Mouse (Mus musculus) heart, embryonic 11.5 days (tissue): ENCODE data around the gene Rsl1d1. TPM values are rescaled to one million over a fixed set of nuclear protein-coding genes. Genes with fewer than 3 reads are reported as not detected.
"Not testable (repeated sequence)": the region's sequence is repeated elsewhere in the genome, so short reads cannot be mapped to it uniquely, and the experiment has no call there.

Experiments
- ATAC-seq: fragments of 200-750 bp; cut with Nextera tagmentation; replicated peaks from 2 replicates; pipeline ENCODE4 v1.8.0; 2017; ENCODE audit warnings: moderate library complexity; ENCODE audit not compliant: insufficient number of reproducible peaks, low FRiP score, low TSS enrichment
- H3K27ac ChIP-seq: fragments of 300-500 bp; sonication (generic); 2 replicates; pipeline ENCODE4 v1.5.1; 2014; ENCODE audit warnings: mild to moderate bottlenecking, low read depth, low read length
- H3K27me3 ChIP-seq: fragments of 300-500 bp; sonication (generic); 2 replicates; pipeline ENCODE4 v1.6.1; 2014; ENCODE audit warnings: mild to moderate bottlenecking, low read length, mixed read lengths; ENCODE audit not compliant: control insufficient read depth, insufficient read depth
- H3K36me3 ChIP-seq: fragments of 300-500 bp; sonication (generic); 2 replicates; pipeline ENCODE4 v1.6.1; 2014; ENCODE audit warnings: mild to moderate bottlenecking, low read length, moderate library complexity, mixed read lengths; ENCODE audit not compliant: control insufficient read depth, insufficient read depth
- H3K4me1 ChIP-seq: fragments of 300-500 bp; sonication (generic); 2 replicates; pipeline ENCODE4 v1.6.1; 2014; ENCODE audit warnings: low read length; ENCODE audit not compliant: control insufficient read depth, insufficient read depth
- H3K4me2 ChIP-seq: fragments of 300-500 bp; sonication (generic); 2 replicates; pipeline ENCODE4 v1.6.1; 2014; ENCODE audit warnings: mild to moderate bottlenecking, moderate library complexity
- H3K4me3 ChIP-seq: fragments of 300-500 bp; sonication (generic); 2 replicates; pipeline ENCODE4 v1.5.1; 2014; ENCODE audit warnings: low read depth, low read length
- H3K9ac ChIP-seq: fragments of 300-500 bp; sonication (generic); 2 replicates; pipeline ENCODE4 v1.6.1; 2014; ENCODE audit warnings: mild to moderate bottlenecking, low read depth, low read length, moderate library complexity
- H3K9me3 ChIP-seq: fragments of 300-500 bp; sonication (generic); replicated peaks from 2 replicates; pipeline ENCODE4 v1.6.1; 2016; ENCODE audit warnings: low read length; ENCODE audit not compliant: control insufficient read depth
- WGBS: fragments of 180-500 bp; shearing (Covaris S2); extraction: QIAGEN DNeasy Blood & Tissue Kit; methylation state at CpG from one replicate; pipeline ENCODE4 v1.1.7; 2014; ENCODE audit not compliant: insufficient replicate concordance; 5-methylcytosine and 5-hydroxymethylcytosine counted together
- polyA plus RNA-seq: library from polyadenylated mRNA; unstranded; fragments of >200 nt; fragmentation: Nextera tagmentation; extraction: Ambion mirVana; gene quantifications from 2 replicates; pipeline ENCODE4 v1.2.1, GENCODE M21; 2014

The Rsl1d1 gene
- polyA plus RNA-seq, 1 experiment from 2014 or later: 161 TPM

DNA sequence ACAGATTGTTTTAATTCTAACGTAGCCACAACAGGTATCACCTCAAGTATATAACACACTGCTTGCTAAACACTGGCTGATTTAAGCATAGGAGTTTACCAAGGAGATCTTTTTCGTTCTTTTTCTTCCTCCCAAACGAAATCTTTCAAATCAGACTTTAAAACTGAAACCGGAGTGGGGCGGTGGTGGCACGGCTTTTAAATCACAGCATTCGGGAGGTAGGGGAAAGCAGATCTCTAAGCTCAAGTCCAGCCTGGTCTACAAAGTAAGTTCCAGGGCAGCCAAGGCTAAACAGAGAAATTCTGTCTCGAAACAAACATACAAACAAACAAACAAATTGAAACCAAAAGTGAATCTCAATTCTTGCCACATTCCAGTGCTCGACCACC lies 28.0 kb downstream of the Rsl1d1 start:
- H3K4me1 ChIP-seq: peaks cover 3% of the 10 kb centered on the region; the same call in 1 of the 2 replicates
- no peak for ATAC-seq
- peak overlapping the region; percentile 70 for H3K4me3 ChIP-seq
- 0 out of 2 replicates have a peak, but pooled peaks cover 4% of the 10 kb centered on the region for H3K9me3 ChIP-seq
- 12% methylated on average over 9 of the region's 9 CpGs for WGBS
- H3K4me2 ChIP-seq: peak overlapping the region; percentile 89
- peak overlapping the region; percentile 81 for H3K27ac ChIP-seq
- no peaks in the 10 kb centered on the region for H3K36me3 ChIP-seq
- peak overlapping the region; percentile 82 for H3K9ac ChIP-seq
- H3K27me3 ChIP-seq: no peaks in the 10 kb centered on the region

DNA sequence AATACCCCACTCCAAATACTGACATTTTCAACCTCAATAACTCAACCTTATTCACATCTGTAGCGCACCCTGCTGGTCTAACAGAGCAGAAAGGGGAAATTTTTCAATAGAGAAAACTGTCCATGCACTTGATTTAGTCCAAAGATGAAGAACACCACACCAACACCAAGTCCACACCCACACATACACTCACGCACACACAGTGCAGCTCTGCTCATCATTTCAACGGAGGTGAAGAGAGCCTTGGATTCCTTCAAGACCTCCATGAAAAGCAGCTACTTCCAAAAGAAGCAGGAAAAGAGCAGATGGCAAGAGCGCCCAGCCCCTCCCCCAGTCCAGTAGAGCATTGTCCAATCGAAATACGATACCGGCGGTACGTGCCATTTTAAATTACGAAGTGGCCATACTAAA lies 28.5 kb downstream of the Rsl1d1 start:
- WGBS: 11% methylated on average over 10 of the region's 10 CpGs
- Histone ChIP-seq H3K4me1 (peaks cover 3% of the 10 kb centered on the region; the same call in 1 of the 2 replicates), H3K36me3 (no peaks in the 10 kb centered on the region), H3K27ac (no peak overlapping the region), H3K4me2 (peak overlapping the region; percentile 89), H3K9ac (peak overlapping the region; percentile 82), H3K4me3 (peak overlapping the region; percentile 70), H3K27me3 (no peaks in the 10 kb centered on the region), H3K9me3 (0 out of 2 replicates have a peak, but pooled peaks cover 4% of the 10 kb centered on the region)
- no peak for ATAC-seq

DNA sequence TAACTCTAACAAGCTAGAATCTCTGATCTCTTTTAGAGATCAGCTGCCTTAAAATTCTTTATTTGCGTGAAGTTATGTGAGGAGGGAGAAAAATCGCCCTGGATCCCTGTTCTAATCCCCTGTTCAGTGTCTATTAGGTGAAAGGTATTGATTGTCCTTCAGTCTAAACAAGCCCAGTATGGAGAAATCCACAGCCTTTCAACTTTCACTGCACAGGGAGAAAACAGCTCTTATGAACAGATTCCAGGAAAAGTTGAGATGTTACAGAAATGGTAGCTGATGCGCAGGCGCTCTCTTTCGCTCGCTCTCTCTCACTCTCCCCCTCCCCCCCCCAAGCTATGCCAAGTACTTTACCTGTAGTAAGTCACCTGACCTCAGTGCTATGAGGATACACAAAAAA lies 31.5 kb downstream of the Rsl1d1 start:
- Histone ChIP-seq H3K4me3 (no peak overlapping the region), H3K4me2 (no peak overlapping the region), H3K9ac (no peak overlapping the region), H3K27ac (no peak overlapping the region), H3K4me1 (peaks cover 6% of the 10 kb centered on the region), H3K9me3 (no peaks in the 10 kb centered on the region), H3K36me3 (no peaks in the 10 kb centered on the region), H3K27me3 (no peaks in the 10 kb centered on the region)
- 85% methylated on average over 6 of the region's 6 CpGs for WGBS
- ATAC-seq: no peak

DNA sequence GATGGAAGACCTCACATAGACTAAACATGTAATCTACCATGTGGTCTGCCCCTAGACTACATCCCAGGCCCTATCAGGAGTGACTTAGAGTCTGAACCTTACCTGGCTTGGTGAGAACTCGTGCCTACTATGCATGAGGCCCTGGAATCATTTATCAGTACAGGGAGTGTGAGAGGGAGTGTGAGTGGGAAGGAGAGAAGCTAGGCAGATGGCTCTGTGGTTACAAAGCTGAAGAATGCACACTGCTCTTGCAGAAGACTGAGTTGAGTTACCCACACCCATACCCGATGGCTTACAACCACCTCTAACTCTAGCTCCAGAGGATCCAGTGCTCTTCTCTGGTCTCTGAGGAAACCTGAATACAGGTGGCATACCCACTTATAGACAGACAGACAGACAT lies 36.7 kb downstream of the Rsl1d1 start:
- Histone ChIP-seq H3K27ac (no peak overlapping the region), H3K9me3 (no peaks in the 10 kb centered on the region), H3K4me3 (no peak overlapping the region), H3K27me3 (no peaks in the 10 kb centered on the region), H3K9ac (no peak overlapping the region), H3K4me2 (no peak overlapping the region), H3K36me3 (peaks cover 9% of the 10 kb centered on the region), H3K4me1 (peaks cover 2% of the 10 kb centered on the region; the same call in 1 of the 2 replicates)
- ATAC-seq: no peak
- WGBS: 81% methylated on average over 2 of the region's 2 CpGs

DNA sequence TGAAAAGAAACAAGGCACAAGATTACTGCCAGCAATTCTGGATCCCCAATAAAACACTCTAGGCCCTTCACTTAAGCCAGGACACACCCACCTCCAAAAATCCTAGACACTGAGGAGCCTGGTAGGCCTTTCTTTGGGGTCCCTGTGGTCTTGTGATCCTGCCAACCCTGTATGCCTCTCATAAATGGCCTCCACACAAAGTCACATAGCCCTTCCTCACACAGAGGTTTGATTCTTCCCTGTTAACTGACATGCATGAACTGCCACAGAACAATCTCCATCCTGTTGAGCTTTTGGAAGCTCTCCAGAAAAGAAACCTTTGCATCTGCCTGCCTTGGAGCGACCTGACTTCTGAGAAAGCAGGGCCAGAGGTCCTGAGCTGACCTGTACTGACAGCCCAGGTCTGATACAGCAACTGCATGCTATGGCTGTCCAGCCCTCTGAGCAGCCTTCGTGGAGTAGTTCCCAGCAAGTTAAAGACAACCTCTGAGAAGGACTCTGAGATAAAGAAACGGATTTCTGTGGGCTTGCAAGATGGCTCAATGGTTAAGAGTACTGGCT lies 38.4 kb downstream of the Rsl1d1 start:
- no peak overlapping the region for H3K4me3 ChIP-seq
- no peak for ATAC-seq
- no peak overlapping the region for H3K4me2 ChIP-seq
- H3K4me1 ChIP-seq: peaks cover 2% of the 10 kb centered on the region; the same call in 1 of the 2 replicates
- H3K36me3 ChIP-seq: peaks cover 9% of the 10 kb centered on the region
- 61% methylated on average over 3 of the region's 3 CpGs for WGBS
- 0 out of 2 replicates have a peak overlapping the region, but pooled peaks have one; percentile 15 for H3K27ac ChIP-seq
- H3K9me3 ChIP-seq: no peaks in the 10 kb centered on the region
- no peaks in the 10 kb centered on the region for H3K27me3 ChIP-seq
- no peak overlapping the region for H3K9ac ChIP-seq

DNA sequence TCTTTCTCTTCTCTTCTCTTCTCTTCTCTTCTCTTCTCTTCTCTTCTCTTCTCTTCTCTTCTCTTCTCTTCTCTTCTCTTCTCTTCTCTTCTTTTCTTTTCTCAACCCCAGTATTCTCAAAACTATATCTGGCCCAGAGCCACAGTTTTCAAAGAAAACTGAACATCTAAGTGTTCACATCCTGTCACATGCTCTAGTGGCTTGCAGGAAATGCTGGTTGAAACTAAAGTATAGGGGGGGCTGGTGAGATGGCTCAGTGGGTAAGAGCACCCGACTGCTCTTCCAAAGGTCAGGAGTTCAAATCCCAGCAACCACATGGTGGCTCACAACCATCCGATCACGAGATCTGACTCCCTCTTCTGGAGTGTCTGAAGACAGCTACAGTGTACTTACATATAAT lies 45.4 kb downstream of the Rsl1d1 start:
- H3K36me3 ChIP-seq: peaks cover 29% of the 10 kb centered on the region

DNA sequence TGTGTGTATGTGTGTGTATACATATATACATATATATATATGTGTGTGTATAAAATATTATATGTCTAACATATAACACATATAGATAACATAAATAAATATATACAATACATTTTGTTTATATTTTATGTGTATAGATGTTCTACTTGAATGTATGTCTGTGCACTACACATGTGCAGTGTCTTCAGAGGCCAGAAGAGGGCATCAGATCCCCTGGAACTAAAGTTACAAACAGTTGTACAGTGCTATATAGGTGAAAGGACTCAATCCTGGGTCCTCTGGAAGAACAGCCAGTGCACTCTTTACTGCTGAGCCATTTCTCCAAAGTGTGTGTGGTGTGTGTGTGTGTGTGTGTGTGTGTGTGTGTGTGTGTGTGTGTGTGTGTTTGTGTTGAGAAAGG lies 48.6 kb downstream of the Rsl1d1 start:
- no peak overlapping the region for H3K4me3 ChIP-seq
- H3K4me1 ChIP-seq: no peaks in the 10 kb centered on the region
- no peak overlapping the region for H3K4me2 ChIP-seq
- no peak for ATAC-seq
- H3K27me3 ChIP-seq: no peaks in the 10 kb centered on the region
- no peaks in the 10 kb centered on the region for H3K9me3 ChIP-seq
- H3K9ac ChIP-seq: no peak overlapping the region
- no peak overlapping the region for H3K27ac ChIP-seq
- H3K36me3 ChIP-seq: peaks cover 28% of the 10 kb centered on the region

More for the DNA sequence above, 45.4 kb downstream of the Rsl1d1 start:
- H3K4me1 ChIP-seq, H3K4me3 ChIP-seq, H3K4me2 ChIP-seq, H3K9ac ChIP-seq, H3K9me3 ChIP-seq, H3K27ac ChIP-seq, ATAC-seq, H3K27me3 ChIP-seq: not testable (repeated sequence)
- WGBS: 55% methylated on average over 1 of the region's 3 CpGs

DNA sequence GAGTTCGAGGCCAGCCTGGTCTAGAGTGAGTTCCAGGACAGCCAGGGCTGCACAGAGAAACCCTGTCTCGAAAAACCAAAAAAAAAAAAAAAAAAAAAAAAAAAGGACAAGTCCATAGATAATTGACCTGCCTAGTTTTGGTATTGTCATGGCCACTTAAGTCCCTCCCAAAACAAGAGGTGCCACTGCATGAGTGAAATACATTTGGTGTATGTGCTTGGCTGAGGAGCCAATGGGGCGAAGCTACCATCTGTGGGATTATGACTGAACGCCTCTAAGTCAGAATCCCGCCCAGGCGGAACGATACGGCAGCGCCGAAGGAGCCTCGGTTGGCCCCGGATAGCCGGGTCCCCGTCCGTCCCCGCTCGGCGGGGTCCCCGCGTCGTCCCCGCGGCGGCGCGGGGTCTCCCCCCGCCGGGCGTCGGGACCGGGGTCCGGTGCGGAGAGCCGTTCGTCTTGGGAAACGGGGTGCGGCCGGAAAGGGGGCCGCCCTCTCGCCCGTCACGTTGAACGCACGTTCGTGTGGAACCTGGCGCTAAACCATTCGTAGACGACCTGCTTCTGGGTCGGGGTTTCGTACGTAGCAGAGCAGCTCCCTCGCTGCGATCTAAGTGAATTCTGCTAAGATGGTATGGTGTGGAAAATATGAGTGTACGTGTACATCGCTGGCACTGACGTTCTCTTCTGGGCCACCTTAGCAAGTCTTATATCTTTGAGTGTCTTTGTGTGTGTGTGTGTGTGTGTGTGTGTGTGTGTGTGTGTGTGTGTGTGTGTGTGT lies 59.2 kb downstream of the Rsl1d1 start:
- H3K9me3 ChIP-seq, H3K27ac ChIP-seq, H3K27me3 ChIP-seq, ATAC-seq, H3K4me2 ChIP-seq, H3K4me1 ChIP-seq, H3K9ac ChIP-seq, H3K4me3 ChIP-seq: not testable (repeated sequence)
- 15% methylated on average over 54 of the region's 56 CpGs for WGBS
- peaks cover 17% of the 10 kb centered on the region for H3K36me3 ChIP-seq
